Mouse (Mus musculus) cerebellum, adult 8-10 months (tissue): ENCODE data around the gene Gpr132.

Experiments used
- DNase-seq: peaks from one replicate; pipeline ENCODE4 v3.0.0; 2022

Gene Gpr132

GRCm38 (mm10) chr12:112868178-112869087, at the start of gene Gpr132:
Gene Gpr132, minus strand, starts transcription at chr12:112868228.
- no peak for DNase-seq

- DNase-seq, result no peak
Measured at GRCm38 (mm10) chr12:112917486-112917885, 49.5 kb upstream of the Gpr132 start.

GRCm38 (mm10) chr12:112916698-112917400, 48.8 kb upstream of the Gpr132 start:
- DNase-seq, result no peak

- DNase-seq, result no peak
Measured at GRCm38 (mm10) chr12:112915587-112915986, 47.6 kb upstream of the Gpr132 start.

- DNase-seq, result no peak
Measured at GRCm38 (mm10) chr12:112914527-112914926, 46.5 kb upstream of the Gpr132 start.

- peak; percentile 34 for DNase-seq
Measured at GRCm38 (mm10) chr12:112912951-112913745, 45.1 kb upstream of the Gpr132 start.

- no peak for DNase-seq
Measured at GRCm38 (mm10) chr12:112911701-112912100, 43.7 kb upstream of the Gpr132 start.

- no peak for DNase-seq
Measured at GRCm38 (mm10) chr12:112908991-112909390, 41.0 kb upstream of the Gpr132 start.

- no peak for DNase-seq
Measured at GRCm38 (mm10) chr12:112905001-112905400, 37.0 kb upstream of the Gpr132 start.

- DNase-seq, result no peak
Measured at GRCm38 (mm10) chr12:112903941-112904340, 35.9 kb upstream of the Gpr132 start.

- no peak for DNase-seq
Measured at GRCm38 (mm10) chr12:112900641-112901040, 32.6 kb upstream of the Gpr132 start.

- no peak for DNase-seq
Measured at GRCm38 (mm10) chr12:112898960-112899359, 30.9 kb upstream of the Gpr132 start.

- no peak for DNase-seq
Measured at GRCm38 (mm10) chr12:112898351-112898750, 30.3 kb upstream of the Gpr132 start.

GRCm38 (mm10) chr12:112897522-112898212, 29.6 kb upstream of the Gpr132 start:
- no peak for DNase-seq

GRCm38 (mm10) chr12:112894969-112895368, 26.9 kb upstream of the Gpr132 start:
- DNase-seq, result no peak

GRCm38 (mm10) chr12:112894303-112894884, 26.4 kb upstream of the Gpr132 start:
- DNase-seq, result no peak

- no peak for DNase-seq
Measured at GRCm38 (mm10) chr12:112885465-112885864, 17.4 kb upstream of the Gpr132 start.

- no peak for DNase-seq
Measured at GRCm38 (mm10) chr12:112881301-112881815, 13.3 kb upstream of the Gpr132 start.

GRCm38 (mm10) chr12:112880661-112881060, 12.6 kb upstream of the Gpr132 start:
- no peak for DNase-seq

GRCm38 (mm10) chr12:112879731-112880130, 11.7 kb upstream of the Gpr132 start:
- DNase-seq, result no peak

- DNase-seq, result no peak
Measured at GRCm38 (mm10) chr12:112877607-112878020, 9.6 kb upstream of the Gpr132 start.

GRCm38 (mm10) chr12:112877073-112877576, 9.1 kb upstream of the Gpr132 start:
- no peak for DNase-seq
